Mouse (Mus musculus): ENCODE measurements around the gene Disp3. TPM values are rescaled to one million over a fixed set of nuclear protein-coding genes. Genes with fewer than 3 reads are reported as not detected.

Disp3 gene
- total and polyA plus RNA-seq, 2 experiments from 2014 or later: 0.11 TPM; not detected in 1

- Histone ChIP-seq H3K36me3 (replicated peaks; ENCODE audit: control insufficient read depth, insufficient read depth, low read length) (no peaks in the 10 kb centered on the region), H3K4me3 (ENCODE audit: low read depth, low read length) (no peak overlapping the region), H3K27me3 (ENCODE audit: control insufficient read depth, insufficient read depth, low read length) (no peaks in the 10 kb centered on the region), H3K9me3 (replicated peaks; ENCODE audit: control insufficient read depth, low read length) (peaks cover 9% of the 10 kb centered on the region; the same call in 1 of the 2 replicates), H3K9ac (replicated peaks; ENCODE audit: low read depth, low read length) (no peak overlapping the region), H3K4me2 (ENCODE audit: low read depth, low read length) (no peak overlapping the region), H3K27ac (ENCODE audit: low read depth) (no peak overlapping the region), H3K4me1 (ENCODE audit: control insufficient read depth, insufficient read depth) (no peaks in the 10 kb centered on the region)
- TF ChIP-seq EP300 (IDR thresholded peaks at IDR 0.05; ENCODE audit: low read depth) (no peak), CTCF (IDR thresholded peaks at IDR 0.05; ENCODE audit: low read depth) (no peak)
- DNase-seq (ENCODE audit: low spot score) (no peak), ATAC-seq (ENCODE audit: insufficient read depth, low read depth) (no peak)
- WGBS: 33% methylated on average over 10 of the region's 10 CpGs
These were observed 38.4 kb downstream of the Disp3 start for GRCm38 (mm10) chr4:148249341-148249740.

DNA sequence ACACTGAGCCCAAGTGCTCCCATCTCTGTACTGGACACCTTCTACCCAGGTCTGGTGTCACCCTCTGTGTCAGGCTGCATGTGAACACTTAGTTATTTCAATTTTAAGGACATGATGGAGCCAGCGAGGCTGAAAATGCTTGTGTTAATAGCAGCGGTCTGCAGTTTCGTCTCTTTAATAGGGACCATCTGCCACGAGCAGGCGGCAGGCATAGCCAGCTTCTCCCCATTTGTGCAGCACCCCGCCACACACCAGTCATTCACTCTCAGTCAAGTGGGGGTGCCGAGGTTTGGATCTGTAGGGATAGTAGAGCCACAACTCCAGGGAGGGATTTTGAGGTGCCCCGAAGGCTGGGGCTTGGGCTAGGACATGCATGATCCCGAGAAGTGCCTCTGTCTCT lies 47.4 kb downstream of the Disp3 start:
- Histone ChIP-seq H3K4me1 (ENCODE audit: control insufficient read depth, insufficient read depth) (no peaks in the 10 kb centered on the region), H3K4me3 (ENCODE audit: low read depth, low read length) (no peak overlapping the region), H3K27me3 (ENCODE audit: control insufficient read depth, insufficient read depth, low read length) (no peaks in the 10 kb centered on the region), H3K27ac (ENCODE audit: low read depth) (no peak overlapping the region), H3K4me2 (ENCODE audit: low read depth, low read length) (no peak overlapping the region), H3K36me3 (replicated peaks; ENCODE audit: control insufficient read depth, insufficient read depth, low read length) (no peaks in the 10 kb centered on the region), H3K9ac (replicated peaks; ENCODE audit: low read depth, low read length) (no peak overlapping the region), H3K9me3 (replicated peaks; ENCODE audit: control insufficient read depth, low read length) (peaks cover 1% of the 10 kb centered on the region; the same call in 1 of the 2 replicates)
- DNase-seq (ENCODE audit: low spot score) (no peak), ATAC-seq (ENCODE audit: insufficient read depth, low read depth) (no peak)
- TF ChIP-seq CTCF (IDR thresholded peaks at IDR 0.05; ENCODE audit: low read depth) (no peak), EP300 (IDR thresholded peaks at IDR 0.05; ENCODE audit: low read depth) (no peak)
- 74% methylated on average over 9 of the region's 9 CpGs for WGBS

- no peaks in the 10 kb centered on the region for H3K9me3 ChIP-seq (replicated peaks; ENCODE audit: control insufficient read depth, low read length)
- ATAC-seq (ENCODE audit: insufficient read depth, low read depth) (no peak), DNase-seq (ENCODE audit: low spot score) (no peak)
- H3K9ac ChIP-seq (replicated peaks; ENCODE audit: low read depth, low read length): no peak overlapping the region
- no peak overlapping the region for H3K4me2 ChIP-seq (ENCODE audit: low read depth, low read length)
- no peaks in the 10 kb centered on the region for H3K4me1 ChIP-seq (ENCODE audit: control insufficient read depth, insufficient read depth)
- no peaks in the 10 kb centered on the region for H3K27me3 ChIP-seq (ENCODE audit: control insufficient read depth, insufficient read depth, low read length)
- no peaks in the 10 kb centered on the region for H3K36me3 ChIP-seq (replicated peaks; ENCODE audit: control insufficient read depth, insufficient read depth, low read length)
- 81% methylated on average over 10 of the region's 10 CpGs for WGBS
- H3K4me3 ChIP-seq (ENCODE audit: low read depth, low read length): no peak overlapping the region
- no peak overlapping the region for H3K27ac ChIP-seq (ENCODE audit: low read depth)
- TF ChIP-seq EP300 (IDR thresholded peaks at IDR 0.05; ENCODE audit: low read depth): no peak
- TF ChIP-seq CTCF (IDR thresholded peaks at IDR 0.05; ENCODE audit: low read depth): no peak
These were observed 48.2 kb downstream of the Disp3 start for GRCm38 (mm10) chr4:148239474-148240130.

GRCm38 (mm10) chr4:148238919-148239318 lies 48.8 kb downstream of the Disp3 start:
- H3K9ac ChIP-seq (replicated peaks; ENCODE audit: low read depth, low read length): no peak overlapping the region
- H3K27me3 ChIP-seq (ENCODE audit: control insufficient read depth, insufficient read depth, low read length): no peaks in the 10 kb centered on the region
- H3K4me2 ChIP-seq (ENCODE audit: low read depth, low read length): no peak overlapping the region
- no peak overlapping the region for H3K4me3 ChIP-seq (ENCODE audit: low read depth, low read length)
- ATAC-seq (ENCODE audit: insufficient read depth, low read depth): no peak
- H3K4me1 ChIP-seq (ENCODE audit: control insufficient read depth, insufficient read depth): no peaks in the 10 kb centered on the region
- no peaks in the 10 kb centered on the region for H3K36me3 ChIP-seq (replicated peaks; ENCODE audit: control insufficient read depth, insufficient read depth, low read length)
- 25% methylated on average over 6 of the region's 6 CpGs for WGBS
- DNase-seq (ENCODE audit: low spot score): no peak
- no peak overlapping the region for H3K27ac ChIP-seq (ENCODE audit: low read depth)
- TF ChIP-seq CTCF (IDR thresholded peaks at IDR 0.05; ENCODE audit: low read depth): no peak
- TF ChIP-seq EP300 (IDR thresholded peaks at IDR 0.05; ENCODE audit: low read depth): no peak
- no peaks in the 10 kb centered on the region for H3K9me3 ChIP-seq (replicated peaks; ENCODE audit: control insufficient read depth, low read length)

- Histone ChIP-seq H3K27ac (ENCODE audit: low read depth) (no peak overlapping the region), H3K4me3 (ENCODE audit: low read depth, low read length) (no peak overlapping the region), H3K36me3 (replicated peaks; ENCODE audit: control insufficient read depth, insufficient read depth, low read length) (no peaks in the 10 kb centered on the region), H3K9me3 (replicated peaks; ENCODE audit: control insufficient read depth, low read length) (no peaks in the 10 kb centered on the region), H3K4me1 (ENCODE audit: control insufficient read depth, insufficient read depth) (no peaks in the 10 kb centered on the region), H3K4me2 (ENCODE audit: low read depth, low read length) (no peak overlapping the region), H3K27me3 (ENCODE audit: control insufficient read depth, insufficient read depth, low read length) (no peaks in the 10 kb centered on the region), H3K9ac (replicated peaks; ENCODE audit: low read depth, low read length) (no peak overlapping the region)
- 35% methylated on average over 9 of the region's 9 CpGs for WGBS
- no peak for TF ChIP-seq EP300 (IDR thresholded peaks at IDR 0.05; ENCODE audit: low read depth)
- no peak for TF ChIP-seq CTCF (IDR thresholded peaks at IDR 0.05; ENCODE audit: low read depth)
- DNase-seq (ENCODE audit: low spot score) (no peak), ATAC-seq (ENCODE audit: insufficient read depth, low read depth) (no peak)
These were observed 49.5 kb downstream of the Disp3 start for GRCm38 (mm10) chr4:148238218-148238617.

GRCm38 (mm10) chr4:148236664-148237063 lies 51.1 kb downstream of the Disp3 start:
- Histone ChIP-seq H3K27me3 (ENCODE audit: control insufficient read depth, insufficient read depth, low read length) (no peaks in the 10 kb centered on the region), H3K36me3 (replicated peaks; ENCODE audit: control insufficient read depth, insufficient read depth, low read length) (no peaks in the 10 kb centered on the region), H3K9ac (replicated peaks; ENCODE audit: low read depth, low read length) (no peak overlapping the region), H3K27ac (ENCODE audit: low read depth) (no peak overlapping the region), H3K9me3 (replicated peaks; ENCODE audit: control insufficient read depth, low read length) (no peaks in the 10 kb centered on the region), H3K4me1 (ENCODE audit: control insufficient read depth, insufficient read depth) (no peaks in the 10 kb centered on the region), H3K4me2 (ENCODE audit: low read depth, low read length) (no peak overlapping the region), H3K4me3 (ENCODE audit: low read depth, low read length) (no peak overlapping the region)
- 76% methylated on average over 8 of the region's 8 CpGs for WGBS
- ATAC-seq (ENCODE audit: insufficient read depth, low read depth) (no peak), DNase-seq (ENCODE audit: low spot score) (no peak)
- TF ChIP-seq EP300 (IDR thresholded peaks at IDR 0.05; ENCODE audit: low read depth) (no peak), CTCF (IDR thresholded peaks at IDR 0.05; ENCODE audit: low read depth) (no peak)

Data from heart, postnatal 0 days (tissue).